Mouse (Mus musculus): ENCODE results near the gene Txndc15. TPM values are rescaled to one million over a fixed set of nuclear protein-coding genes. Genes with fewer than 3 reads are reported as not detected.
A peak's percentile ranks its signal among the peaks of the same experiment; 100 is the strongest.

Gene Txndc15
- 103 and 108 TPM in 2 replicates for polyA plus RNA-seq (2014; fragmentation: Nextera tagmentation; extraction: Ambion mirVana)

DNA sequence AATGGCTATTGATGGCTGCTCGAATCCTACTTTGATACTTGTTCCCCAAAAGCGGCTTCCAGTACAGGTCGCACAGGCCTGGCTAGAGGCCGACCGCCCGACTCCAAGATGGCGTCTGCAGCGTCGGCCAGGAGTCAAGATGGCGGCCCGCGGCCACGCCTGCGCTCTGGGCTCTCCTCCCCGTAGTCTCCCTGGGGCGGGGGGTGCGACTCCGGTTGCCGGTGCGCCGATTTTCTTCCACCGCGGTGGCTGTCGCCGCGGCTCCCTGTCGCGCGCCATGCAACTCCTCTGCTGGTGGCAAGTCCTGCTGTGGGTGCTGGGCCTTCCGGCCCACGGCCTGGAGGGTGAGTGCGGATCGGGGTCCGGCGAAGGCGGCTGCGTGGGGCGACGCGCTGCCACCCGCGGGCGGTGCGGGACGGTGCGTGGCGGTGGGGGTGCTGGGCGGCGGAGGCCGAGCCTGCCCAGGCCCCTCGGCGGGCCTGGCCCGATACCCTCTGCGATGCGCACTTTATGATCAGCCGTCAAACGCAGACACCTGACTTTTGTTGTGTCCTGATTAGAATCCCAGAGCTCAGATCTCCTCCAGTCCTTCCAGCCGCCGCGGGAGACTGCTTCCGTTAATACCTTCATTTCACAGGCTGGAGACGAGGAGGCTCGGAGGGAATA lies at the start of gene Txndc15:
Gene Txndc15 (plus strand): TSS at position 150 of the 666 bp plus-strand sequence.
- peak within 1 kb of the TSS; percentile 94 for H3K9ac ChIP-seq (ENCODE audit: low read depth, low read length)
- no peaks in the 10 kb centered on the region for H3K4me1 ChIP-seq (replicated peaks; ENCODE audit: control insufficient read depth, insufficient read depth, low read length)
- ATAC-seq (ENCODE audit: low FRiP score) (peak; percentile 94), DNase-seq (ENCODE audit: low spot score) (peak; percentile 91)
- H3K4me2 ChIP-seq (replicated peaks; ENCODE audit: low read depth, low read length) = peak within 1 kb of the TSS; percentile 43
- H3K36me3 ChIP-seq (ENCODE audit: control insufficient read depth, insufficient read depth, low read length) = no peaks in the 10 kb centered on the region
- H3K27ac ChIP-seq (ENCODE audit: low read depth, low read length) = peak within 1 kb of the TSS; percentile 87
- H3K27me3 ChIP-seq (ENCODE audit: control insufficient read depth, insufficient read depth, low read length) = no peaks in the 10 kb centered on the region
- 1% methylated on average over 48 of the region's 63 CpGs for WGBS
- H3K9me3 ChIP-seq (ENCODE audit: control insufficient read depth, low read length) = no peaks in the 10 kb centered on the region
- peak within 1 kb of the TSS; percentile 80 for H3K4me3 ChIP-seq (ENCODE audit: low read depth, low read length)

DNA sequence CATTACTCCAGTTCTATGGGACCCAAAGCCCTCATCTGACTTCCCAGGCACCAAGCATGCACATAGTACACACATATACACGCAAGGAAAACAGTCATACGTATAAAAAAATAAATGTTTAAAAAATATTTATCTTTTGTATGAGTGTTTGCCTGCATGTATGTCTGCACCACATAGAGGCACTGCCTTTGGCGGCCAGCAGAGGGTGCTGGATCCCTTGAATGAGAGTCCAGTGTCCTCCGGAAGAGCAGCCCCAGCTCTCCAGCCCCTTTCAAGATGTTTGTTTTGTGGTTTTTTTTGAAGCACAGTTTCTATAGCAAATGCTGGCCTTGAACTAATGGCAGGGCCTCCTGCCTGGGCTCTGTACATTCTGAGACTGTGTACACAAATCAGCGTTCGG lies 45.9 kb upstream of the Txndc15 start:
- no peaks in the 10 kb centered on the region for H3K9me3 ChIP-seq (ENCODE audit: control insufficient read depth, low read length)
- peaks cover 21% of the 10 kb centered on the region for H3K36me3 ChIP-seq (ENCODE audit: control insufficient read depth, insufficient read depth, low read length)
- no peaks in the 10 kb centered on the region for H3K4me1 ChIP-seq (replicated peaks; ENCODE audit: control insufficient read depth, insufficient read depth, low read length)
- H3K9ac ChIP-seq (ENCODE audit: low read depth, low read length) = no peak overlapping the region
- H3K4me3 ChIP-seq (ENCODE audit: low read depth, low read length) = no peak overlapping the region
- no peak overlapping the region for H3K4me2 ChIP-seq (replicated peaks; ENCODE audit: low read depth, low read length)
- H3K27me3 ChIP-seq (ENCODE audit: control insufficient read depth, insufficient read depth, low read length) = no peaks in the 10 kb centered on the region
- DNase-seq (ENCODE audit: low spot score) (peak; percentile 65), ATAC-seq (ENCODE audit: low FRiP score) (no peak)
- H3K27ac ChIP-seq (ENCODE audit: low read depth, low read length) = no peak overlapping the region
- WGBS = 84% methylated on average over 6 of the region's 6 CpGs

DNA sequence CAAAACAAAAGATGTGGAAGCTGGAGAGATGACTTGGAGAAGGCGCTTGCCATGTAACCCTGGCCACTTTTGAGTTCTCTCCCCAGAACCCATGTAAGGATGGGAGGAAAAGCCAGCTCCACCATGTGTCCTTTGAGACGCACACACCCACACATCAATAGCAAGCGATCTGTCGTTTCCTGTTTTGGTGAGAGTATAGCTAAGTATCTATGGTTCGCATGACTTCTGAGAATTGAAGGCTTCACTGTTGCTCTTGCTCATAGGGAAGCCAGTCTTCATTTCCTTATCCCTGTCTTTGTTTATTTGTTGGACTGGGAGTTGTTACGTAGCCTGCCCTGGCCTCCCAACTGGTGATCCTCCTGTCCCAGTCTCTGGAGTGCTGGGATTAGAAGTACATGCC lies 41.7 kb upstream of the Txndc15 start:
- WGBS = 94% methylated on average over 6 of the region's 6 CpGs
- DNase-seq (ENCODE audit: low spot score) = no peak
- Histone ChIP-seq H3K36me3 (ENCODE audit: control insufficient read depth, insufficient read depth, low read length) (peaks cover 26% of the 10 kb centered on the region), H3K9me3 (ENCODE audit: control insufficient read depth, low read length) (no peaks in the 10 kb centered on the region), H3K4me1 (replicated peaks; ENCODE audit: control insufficient read depth, insufficient read depth, low read length) (no peaks in the 10 kb centered on the region), H3K27ac (ENCODE audit: low read depth, low read length) (no peak overlapping the region), H3K4me2 (replicated peaks; ENCODE audit: low read depth, low read length) (no peak overlapping the region), H3K27me3 (ENCODE audit: control insufficient read depth, insufficient read depth, low read length) (no peaks in the 10 kb centered on the region), H3K9ac (ENCODE audit: low read depth, low read length) (no peak overlapping the region), H3K4me3 (ENCODE audit: low read depth, low read length) (no peak overlapping the region)
- no peak for ATAC-seq (ENCODE audit: low FRiP score)

GRCm38 (mm10) chr13:55677364-55677763 lies 37.1 kb upstream of the Txndc15 start:
- WGBS = 95% methylated on average over 8 of the region's 8 CpGs
- no peaks in the 10 kb centered on the region for H3K27me3 ChIP-seq (ENCODE audit: control insufficient read depth, insufficient read depth, low read length)
- no peak overlapping the region for H3K4me2 ChIP-seq (replicated peaks; ENCODE audit: low read depth, low read length)
- no peak overlapping the region for H3K27ac ChIP-seq (ENCODE audit: low read depth, low read length)
- H3K4me1 ChIP-seq (replicated peaks; ENCODE audit: control insufficient read depth, insufficient read depth, low read length) = no peaks in the 10 kb centered on the region
- ATAC-seq (ENCODE audit: low FRiP score) (no peak), DNase-seq (ENCODE audit: low spot score) (no peak)
- H3K36me3 ChIP-seq (ENCODE audit: control insufficient read depth, insufficient read depth, low read length) = peaks cover 16% of the 10 kb centered on the region; the same call in 1 of the 2 replicates
- no peaks in the 10 kb centered on the region for H3K9me3 ChIP-seq (ENCODE audit: control insufficient read depth, low read length)
- no peak overlapping the region for H3K4me3 ChIP-seq (ENCODE audit: low read depth, low read length)
- no peak overlapping the region for H3K9ac ChIP-seq (ENCODE audit: low read depth, low read length)

GRCm38 (mm10) chr13:55682201-55682600 lies 32.2 kb upstream of the Txndc15 start:
- no peak for DNase-seq (ENCODE audit: low spot score)
- peaks cover 7% of the 10 kb centered on the region; the same call in 1 of the 2 replicates for H3K36me3 ChIP-seq (ENCODE audit: control insufficient read depth, insufficient read depth, low read length)
- 88% methylated on average over 9 of the region's 9 CpGs for WGBS

DNA sequence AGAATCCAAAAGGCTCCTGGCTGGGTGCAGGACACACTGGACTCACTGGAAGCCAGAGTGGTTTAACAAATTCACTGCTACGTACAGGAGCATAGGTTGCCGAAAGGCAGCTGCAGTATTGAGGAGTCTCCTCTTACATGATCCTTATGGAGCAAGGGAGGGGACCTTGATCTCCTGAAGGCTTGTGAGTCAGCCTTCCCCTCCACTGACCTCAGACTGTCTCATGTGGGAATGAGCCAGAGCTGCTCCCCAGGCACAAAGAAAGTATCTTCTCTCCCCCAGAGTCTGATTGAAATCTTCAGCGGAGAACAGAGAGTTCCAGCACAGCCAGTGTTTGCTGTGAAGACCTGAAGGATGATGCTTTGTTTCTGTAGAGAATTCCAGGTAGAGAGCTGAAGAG lies 30.9 kb upstream of the Txndc15 start:
- ATAC-seq (ENCODE audit: low FRiP score) (no peak), DNase-seq (ENCODE audit: low spot score) (no peak)
- Histone ChIP-seq H3K4me1 (replicated peaks; ENCODE audit: control insufficient read depth, insufficient read depth, low read length) (peaks cover 3% of the 10 kb centered on the region), H3K4me2 (replicated peaks; ENCODE audit: low read depth, low read length) (no peak overlapping the region), H3K27ac (ENCODE audit: low read depth, low read length) (no peak overlapping the region), H3K36me3 (ENCODE audit: control insufficient read depth, insufficient read depth, low read length) (peaks cover 4% of the 10 kb centered on the region; the same call in 1 of the 2 replicates), H3K27me3 (ENCODE audit: control insufficient read depth, insufficient read depth, low read length) (no peaks in the 10 kb centered on the region), H3K9me3 (ENCODE audit: control insufficient read depth, low read length) (no peaks in the 10 kb centered on the region), H3K4me3 (ENCODE audit: low read depth, low read length) (no peak overlapping the region), H3K9ac (ENCODE audit: low read depth, low read length) (no peak overlapping the region)
- 92% methylated on average over 3 of the region's 3 CpGs for WGBS

More at GRCm38 (mm10) chr13:55682201-55682600, 32.2 kb upstream of the Txndc15 start:
- H3K4me3 ChIP-seq (ENCODE audit: low read depth, low read length) = no peak overlapping the region
- H3K9ac ChIP-seq (ENCODE audit: low read depth, low read length) = no peak overlapping the region
- no peaks in the 10 kb centered on the region for H3K4me1 ChIP-seq (replicated peaks; ENCODE audit: control insufficient read depth, insufficient read depth, low read length)
- no peaks in the 10 kb centered on the region for H3K9me3 ChIP-seq (ENCODE audit: control insufficient read depth, low read length)
- ATAC-seq (ENCODE audit: low FRiP score) = no peak
- H3K27ac ChIP-seq (ENCODE audit: low read depth, low read length) = no peak overlapping the region
- no peak overlapping the region for H3K4me2 ChIP-seq (replicated peaks; ENCODE audit: low read depth, low read length)
- no peaks in the 10 kb centered on the region for H3K27me3 ChIP-seq (ENCODE audit: control insufficient read depth, insufficient read depth, low read length)

DNA sequence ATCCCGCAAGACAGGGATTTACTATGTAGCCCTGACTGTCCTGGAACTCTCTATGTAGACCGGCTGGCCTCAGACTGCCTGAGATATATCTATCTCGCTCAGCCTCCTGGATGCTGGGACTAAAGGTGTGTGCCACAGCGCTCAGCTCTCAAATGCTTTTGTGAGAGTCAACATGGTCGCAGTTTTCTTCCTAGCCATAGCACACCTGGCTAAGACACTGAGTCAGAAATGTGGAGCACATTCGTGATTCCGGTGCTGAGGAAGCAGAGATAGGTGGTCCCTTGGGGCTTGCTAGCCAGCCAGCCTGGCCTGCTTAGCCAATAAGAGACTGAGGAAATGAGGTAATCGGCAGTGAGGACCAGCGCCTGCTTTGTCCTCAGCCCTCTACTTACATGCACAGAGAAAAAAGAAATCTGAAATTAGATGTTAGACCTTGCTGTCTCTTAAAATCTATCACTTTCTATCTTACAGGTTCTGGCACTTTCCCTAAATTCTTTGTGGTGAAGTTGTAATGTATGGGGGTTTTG lies 28.3 kb upstream of the Txndc15 start:
- ATAC-seq (ENCODE audit: low FRiP score) (0 out of 2 replicates have a peak, but pooled peaks have one; percentile 51), DNase-seq (ENCODE audit: low spot score) (peak; percentile 47)
- H3K9me3 ChIP-seq (ENCODE audit: control insufficient read depth, low read length) = no peaks in the 10 kb centered on the region
- H3K4me2 ChIP-seq (replicated peaks; ENCODE audit: low read depth, low read length) = no peak overlapping the region
- WGBS = 72% methylated on average over 9 of the region's 9 CpGs
- H3K36me3 ChIP-seq (ENCODE audit: control insufficient read depth, insufficient read depth, low read length) = no peaks in the 10 kb centered on the region
- H3K4me1 ChIP-seq (replicated peaks; ENCODE audit: control insufficient read depth, insufficient read depth, low read length) = peaks cover 3% of the 10 kb centered on the region
- H3K9ac ChIP-seq (ENCODE audit: low read depth, low read length) = peak overlapping the region; percentile 19; the same call in 1 of the 2 replicates
- H3K27ac ChIP-seq (ENCODE audit: low read depth, low read length) = peak overlapping the region; percentile 17; the same call in 1 of the 2 replicates
- H3K4me3 ChIP-seq (ENCODE audit: low read depth, low read length) = no peak overlapping the region
- no peaks in the 10 kb centered on the region for H3K27me3 ChIP-seq (ENCODE audit: control insufficient read depth, insufficient read depth, low read length)

GRCm38 (mm10) chr13:55687927-55688602 lies 26.4 kb upstream of the Txndc15 start:
- no peaks in the 10 kb centered on the region for H3K36me3 ChIP-seq (ENCODE audit: control insufficient read depth, insufficient read depth, low read length)
- peak; percentile 66 for DNase-seq (ENCODE audit: low spot score)
- ATAC-seq (ENCODE audit: low FRiP score) = no peak

More at GRCm38 (mm10) chr13:55687927-55688602, 26.4 kb upstream of the Txndc15 start:
- Histone ChIP-seq H3K4me1 (replicated peaks; ENCODE audit: control insufficient read depth, insufficient read depth, low read length) (peaks cover 3% of the 10 kb centered on the region), H3K9me3 (ENCODE audit: control insufficient read depth, low read length) (no peaks in the 10 kb centered on the region), H3K4me2 (replicated peaks; ENCODE audit: low read depth, low read length) (no peak overlapping the region), H3K4me3 (ENCODE audit: low read depth, low read length) (no peak overlapping the region), H3K9ac (ENCODE audit: low read depth, low read length) (peak overlapping the region; percentile 5; the same call in 1 of the 2 replicates), H3K27ac (ENCODE audit: low read depth, low read length) (peak overlapping the region; percentile 25), H3K27me3 (ENCODE audit: control insufficient read depth, insufficient read depth, low read length) (no peaks in the 10 kb centered on the region)
- 22% methylated on average over 4 of the region's 4 CpGs for WGBS

All from hindbrain, embryonic 11.5 days (tissue).